Mouse (Mus musculus): ENCODE measurements around the gene Mtap. TPM values are rescaled to one million over a fixed set of nuclear protein-coding genes. Genes with fewer than 3 reads are reported as not detected.

Gene Mtap
- polyA plus RNA-seq (2016; fragmentation: Nextera tagmentation; extraction: Ambion mirVana): 95.5 and 119 TPM in 2 replicates

DNA sequence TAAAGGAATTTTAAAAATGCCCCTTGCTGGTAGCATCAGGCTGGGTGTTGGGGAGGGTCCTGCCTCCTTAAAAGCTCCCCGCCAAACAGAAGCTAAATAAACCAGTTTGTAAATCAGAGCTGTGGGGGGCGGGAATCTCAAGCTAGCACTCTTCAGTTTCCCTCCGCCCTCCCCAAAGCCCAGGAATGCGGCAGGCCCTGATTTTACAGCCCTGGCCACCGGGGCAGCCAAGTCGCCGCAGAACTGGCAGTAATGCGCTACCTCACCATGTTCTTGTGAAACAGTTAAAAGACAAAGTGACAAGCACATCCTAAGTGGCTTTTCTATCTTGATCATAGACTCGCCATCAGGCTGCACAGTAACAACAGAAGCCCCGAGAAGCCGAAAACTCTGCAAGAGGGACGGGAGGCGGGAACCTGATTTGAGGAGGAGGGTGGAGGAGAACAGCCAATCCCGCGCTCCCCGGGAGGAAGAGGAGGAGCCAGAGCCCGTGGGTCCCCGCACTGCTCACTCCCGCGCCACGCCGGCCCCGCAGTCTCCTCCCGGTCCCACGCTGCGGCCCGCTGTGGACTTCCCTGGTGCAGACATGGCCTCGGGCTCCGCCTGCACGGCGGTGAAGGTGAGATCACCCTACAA is at the start of gene Mtap:
Gene Mtap, plus strand, starts transcription at position 217 of the 636 bp plus-strand sequence.
- WGBS: under 1% methylated on average over 31 of the region's 31 CpGs
- peak within 1 kb of the TSS; percentile 93 for H3K27ac ChIP-seq (replicated peaks)
- H3K27me3 ChIP-seq (ENCODE audit: low read depth, poor library complexity, severe bottlenecking): no peaks in the 10 kb centered on the region
- peaks cover 23% of the 10 kb centered on the region for H3K36me3 ChIP-seq
- H3K9me3 ChIP-seq (replicated peaks): no peaks in the 10 kb centered on the region
- H3K4me3 ChIP-seq: peak within 1 kb of the TSS; percentile 68
- peaks cover 38% of the 10 kb centered on the region for H3K4me1 ChIP-seq
- peak; percentile 89 for DNase-seq (ENCODE audit: low spot score)

DNA sequence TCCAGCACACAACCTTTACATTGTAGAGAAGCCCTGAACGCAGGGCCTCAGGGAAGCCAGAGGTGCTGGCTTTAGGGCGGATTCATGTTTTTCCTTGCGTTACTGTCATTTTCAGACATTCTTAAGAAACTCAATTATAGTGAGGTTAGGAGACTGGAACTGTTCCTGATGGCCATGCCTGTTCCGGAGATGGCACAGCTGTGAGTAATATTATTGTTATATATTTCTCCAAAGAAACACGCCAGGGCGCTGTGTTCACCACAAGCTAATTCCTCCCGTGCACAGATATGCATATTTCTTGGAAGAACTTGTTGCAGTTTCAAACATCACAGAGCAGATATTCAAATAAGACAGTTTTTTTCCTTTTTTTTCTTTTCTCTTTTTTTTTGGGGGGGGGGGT is 47.8 kb upstream of the Mtap start:
- no peaks in the 10 kb centered on the region for H3K4me1 ChIP-seq
- no peak overlapping the region for H3K4me3 ChIP-seq
- H3K9me3 ChIP-seq (replicated peaks): no peaks in the 10 kb centered on the region
- no peak overlapping the region for H3K27ac ChIP-seq (replicated peaks)
- whole genome bisulfite sequencing: 93% methylated on average over 7 of the region's 7 CpGs
- H3K27me3 ChIP-seq (ENCODE audit: low read depth, poor library complexity, severe bottlenecking): no peaks in the 10 kb centered on the region
- DNase-seq (ENCODE audit: low spot score): no peak
- H3K36me3 ChIP-seq: no peaks in the 10 kb centered on the region

DNA sequence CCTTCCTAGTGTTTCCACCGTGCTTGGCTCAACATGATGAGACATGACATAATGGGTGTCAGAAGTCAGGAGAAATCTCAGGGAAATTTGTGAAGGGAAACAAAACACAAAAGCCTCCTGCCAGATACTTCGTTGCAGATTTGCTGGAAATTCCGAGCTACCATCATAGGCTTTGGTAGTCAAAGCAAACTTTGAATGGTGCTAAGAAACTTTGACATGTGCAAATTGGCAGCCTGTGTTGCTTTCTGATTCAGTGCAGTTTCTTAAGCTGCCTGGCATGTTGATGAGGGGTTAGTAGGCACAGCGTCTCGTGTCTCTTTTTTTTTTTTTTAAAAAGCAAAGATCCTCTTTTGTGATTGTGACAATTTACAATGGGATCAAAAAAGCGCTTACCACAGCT is 46.7 kb upstream of the Mtap start:
- Histone ChIP-seq H3K9me3 (replicated peaks) (no peaks in the 10 kb centered on the region), H3K4me1 (no peaks in the 10 kb centered on the region), H3K27me3 (ENCODE audit: low read depth, poor library complexity, severe bottlenecking) (no peaks in the 10 kb centered on the region), H3K4me3 (no peak overlapping the region), H3K36me3 (no peaks in the 10 kb centered on the region), H3K27ac (replicated peaks) (no peak overlapping the region)
- DNase-seq (ENCODE audit: low spot score): no peak
- 70% methylated on average over 6 of the region's 6 CpGs for WGBS

DNA sequence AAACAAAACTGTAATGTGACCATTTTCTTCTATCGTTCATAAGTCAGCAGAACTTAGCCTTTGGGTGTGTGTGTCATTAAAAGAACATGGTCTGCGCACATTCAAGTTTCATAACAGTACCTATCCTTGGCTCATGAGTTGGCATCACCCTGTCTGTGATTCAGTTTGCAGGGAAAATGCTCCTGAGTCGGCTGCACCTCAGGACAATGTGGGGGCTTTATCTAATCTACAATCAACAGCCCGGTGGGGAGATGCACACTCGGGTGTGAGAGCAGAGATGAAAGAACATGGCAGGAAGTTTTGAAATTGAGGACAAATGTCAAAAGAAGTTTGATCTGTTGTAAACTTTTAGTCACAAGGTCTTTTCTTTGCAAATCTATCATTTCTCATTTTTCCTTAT is 44.8 kb upstream of the Mtap start:
- H3K36me3 ChIP-seq: no peaks in the 10 kb centered on the region
- DNase-seq (ENCODE audit: low spot score): no peak
- no peaks in the 10 kb centered on the region for H3K9me3 ChIP-seq (replicated peaks)
- H3K27me3 ChIP-seq (ENCODE audit: low read depth, poor library complexity, severe bottlenecking): no peaks in the 10 kb centered on the region; the same call in 1 of the 2 replicates
- H3K4me3 ChIP-seq: no peak overlapping the region
- H3K27ac ChIP-seq (replicated peaks): no peak overlapping the region
- 82% methylated on average over 5 of the region's 5 CpGs for WGBS
- H3K4me1 ChIP-seq: no peaks in the 10 kb centered on the region

DNA sequence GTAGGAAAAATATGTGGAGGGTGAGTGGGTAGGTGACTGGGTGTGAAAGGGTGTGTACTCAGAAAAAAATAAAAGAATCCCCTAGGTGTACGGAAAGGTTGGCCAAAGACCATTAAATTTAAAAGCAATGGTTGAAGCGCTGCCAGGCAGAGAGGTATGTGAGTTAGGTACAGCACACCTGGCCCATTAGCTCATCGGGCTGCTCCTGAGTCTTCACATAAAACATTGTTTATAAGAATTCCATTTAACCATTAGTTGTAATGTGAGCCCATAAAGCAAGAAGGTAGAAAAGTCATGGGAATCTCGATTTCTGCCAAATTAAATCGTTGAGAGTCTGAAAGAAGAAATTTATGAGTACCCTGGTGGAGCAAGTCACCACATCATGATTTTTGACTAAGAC is 42.1 kb upstream of the Mtap start:
- WGBS: 93% methylated on average over 5 of the region's 5 CpGs
- H3K27me3 ChIP-seq (ENCODE audit: low read depth, poor library complexity, severe bottlenecking): no peaks in the 10 kb centered on the region; the same call in 1 of the 2 replicates
- H3K4me1 ChIP-seq: no peaks in the 10 kb centered on the region
- H3K9me3 ChIP-seq (replicated peaks): no peaks in the 10 kb centered on the region
- no peak overlapping the region for H3K4me3 ChIP-seq
- no peak for DNase-seq (ENCODE audit: low spot score)
- no peak overlapping the region for H3K27ac ChIP-seq (replicated peaks)
- no peaks in the 10 kb centered on the region for H3K36me3 ChIP-seq

DNA sequence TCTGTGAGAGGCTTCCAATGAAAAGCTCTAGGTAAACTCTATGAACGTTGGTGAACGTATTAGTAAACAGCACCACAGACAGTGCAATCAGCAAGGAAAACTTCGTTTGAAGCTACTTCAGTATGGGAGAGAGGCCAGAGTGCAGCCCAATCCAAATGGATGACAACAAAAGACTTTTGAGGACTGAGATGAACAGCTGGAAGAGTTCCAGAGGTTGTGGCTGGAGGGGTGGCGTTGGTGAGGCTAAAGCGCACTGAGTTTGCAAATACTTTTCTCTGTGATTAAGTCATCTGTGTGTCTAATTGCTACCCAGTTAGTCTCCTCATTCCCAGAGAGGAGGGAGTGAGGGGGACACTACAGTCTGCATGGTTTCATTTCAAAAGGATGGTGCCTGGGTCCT is 38.7 kb upstream of the Mtap start:
- no peaks in the 10 kb centered on the region for H3K36me3 ChIP-seq
- H3K4me3 ChIP-seq: no peak overlapping the region
- H3K27me3 ChIP-seq (ENCODE audit: low read depth, poor library complexity, severe bottlenecking): no peaks in the 10 kb centered on the region; the same call in 1 of the 2 replicates
- no peaks in the 10 kb centered on the region for H3K9me3 ChIP-seq (replicated peaks)
- no peak for DNase-seq (ENCODE audit: low spot score)
- H3K4me1 ChIP-seq: peaks cover 18% of the 10 kb centered on the region; the same call in 1 of the 2 replicates
- 65% methylated on average over 5 of the region's 5 CpGs for WGBS
- H3K27ac ChIP-seq (replicated peaks): no peak overlapping the region

DNA sequence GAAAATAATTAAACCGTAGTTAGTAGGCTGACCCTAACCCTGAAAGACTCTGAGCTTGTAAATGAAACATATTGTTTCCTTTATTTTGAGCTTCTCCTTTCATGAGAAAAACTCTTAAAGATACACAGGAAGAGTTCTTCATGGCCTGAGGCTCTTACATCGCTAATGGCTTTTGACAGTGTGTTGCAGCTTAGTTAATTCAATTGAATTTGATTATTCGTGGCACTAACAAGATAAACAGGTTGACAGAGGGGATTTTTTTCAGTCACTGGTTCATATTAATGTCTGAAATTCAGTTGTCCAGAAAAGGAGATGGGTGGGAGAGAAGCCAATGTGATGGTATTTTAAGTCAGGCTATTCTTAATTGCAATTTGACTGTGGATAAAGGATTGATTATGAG is 35.6 kb upstream of the Mtap start:
- no peaks in the 10 kb centered on the region for H3K9me3 ChIP-seq (replicated peaks)
- H3K27ac ChIP-seq (replicated peaks): no peak overlapping the region
- no peaks in the 10 kb centered on the region; the same call in 1 of the 2 replicates for H3K27me3 ChIP-seq (ENCODE audit: low read depth, poor library complexity, severe bottlenecking)
- peaks cover 18% of the 10 kb centered on the region; the same call in 1 of the 2 replicates for H3K4me1 ChIP-seq
- no peaks in the 10 kb centered on the region for H3K36me3 ChIP-seq
- no peak for DNase-seq (ENCODE audit: low spot score)
- no peak overlapping the region for H3K4me3 ChIP-seq
- WGBS: 53% methylated on average over 3 of the region's 3 CpGs

DNA sequence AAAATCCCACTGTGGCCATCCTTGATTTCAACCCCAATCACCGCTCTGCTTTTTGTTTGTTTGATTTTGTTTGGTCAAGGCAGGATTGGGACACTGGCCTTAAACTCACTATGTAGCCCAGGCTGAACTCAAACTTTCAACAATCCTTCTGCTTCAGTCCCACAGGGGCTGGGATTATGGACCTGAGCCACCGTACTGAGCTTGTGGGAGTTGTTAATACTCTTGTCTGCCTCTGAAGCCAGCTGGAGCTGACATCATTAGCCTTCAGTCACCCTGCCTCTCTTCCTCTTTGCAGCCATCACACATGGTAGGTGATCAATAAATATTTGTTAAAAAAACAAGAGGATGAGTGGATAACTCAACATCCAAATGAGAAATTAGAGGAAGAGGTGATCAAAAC is 34.6 kb upstream of the Mtap start:
- H3K4me1 ChIP-seq: peaks cover 18% of the 10 kb centered on the region; the same call in 1 of the 2 replicates
- no peak overlapping the region for H3K27ac ChIP-seq (replicated peaks)
- no peaks in the 10 kb centered on the region for H3K36me3 ChIP-seq
- no peak for DNase-seq (ENCODE audit: low spot score)
- H3K9me3 ChIP-seq (replicated peaks): no peaks in the 10 kb centered on the region
- WGBS: 59% methylated on average over 2 of the region's 2 CpGs
- H3K4me3 ChIP-seq: no peak overlapping the region
- no peaks in the 10 kb centered on the region for H3K27me3 ChIP-seq (ENCODE audit: low read depth, poor library complexity, severe bottlenecking)

DNA sequence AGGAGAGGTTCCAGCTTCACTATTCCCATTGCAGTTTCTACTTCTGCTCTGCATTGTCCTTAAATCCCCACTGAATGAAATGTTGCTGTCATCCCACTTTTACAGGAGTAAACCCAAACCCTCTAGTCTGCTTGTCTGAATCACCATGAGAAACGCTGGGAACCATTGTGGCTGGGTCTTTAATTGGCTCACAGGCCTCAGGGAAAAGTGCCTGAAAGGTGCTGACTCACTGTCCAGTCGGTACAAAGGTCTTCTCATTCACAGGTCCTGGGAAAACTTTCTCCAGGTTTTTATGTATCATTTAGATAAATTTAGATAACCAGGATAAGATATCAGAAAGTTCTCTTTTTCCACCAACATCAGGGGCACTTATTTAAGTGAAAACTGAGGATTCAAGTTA is 31.4 kb upstream of the Mtap start:
- 58% methylated on average over 2 of the region's 2 CpGs for WGBS
- Histone ChIP-seq H3K9me3 (replicated peaks) (no peaks in the 10 kb centered on the region), H3K4me1 (peaks cover 18% of the 10 kb centered on the region; the same call in 1 of the 2 replicates), H3K4me3 (no peak overlapping the region), H3K36me3 (no peaks in the 10 kb centered on the region), H3K27ac (replicated peaks) (no peak overlapping the region), H3K27me3 (ENCODE audit: low read depth, poor library complexity, severe bottlenecking) (no peaks in the 10 kb centered on the region)
- no peak for DNase-seq (ENCODE audit: low spot score)

DNA sequence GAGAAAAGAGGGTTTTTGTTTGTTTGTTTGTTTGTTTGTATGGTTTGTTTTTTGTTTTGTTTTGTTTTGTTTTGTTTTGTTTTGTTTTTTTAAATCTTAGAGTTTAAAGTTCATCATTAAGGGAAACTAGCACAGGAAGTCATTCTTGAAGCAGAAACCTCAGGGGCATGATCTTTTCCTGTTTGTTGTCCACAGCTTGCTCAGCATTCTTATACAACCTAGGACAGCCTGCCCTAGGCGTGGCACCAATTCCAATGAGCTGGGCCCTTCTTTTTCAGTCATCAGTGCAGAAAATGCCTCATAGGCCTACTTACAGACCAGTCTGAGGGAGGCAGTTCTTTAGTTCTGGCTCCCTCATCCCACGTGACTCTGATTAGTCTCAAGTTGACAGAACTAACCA is 30.4 kb upstream of the Mtap start:
- Histone ChIP-seq H3K27me3 (ENCODE audit: low read depth, poor library complexity, severe bottlenecking) (no peaks in the 10 kb centered on the region), H3K36me3 (no peaks in the 10 kb centered on the region), H3K4me1 (peaks cover 8% of the 10 kb centered on the region; the same call in 1 of the 2 replicates), H3K27ac (replicated peaks) (no peak overlapping the region), H3K9me3 (replicated peaks) (no peaks in the 10 kb centered on the region), H3K4me3 (no peak overlapping the region)
- DNase-seq (ENCODE audit: low spot score): no peak
- WGBS: 82% methylated on average over 2 of the region's 2 CpGs

DNA sequence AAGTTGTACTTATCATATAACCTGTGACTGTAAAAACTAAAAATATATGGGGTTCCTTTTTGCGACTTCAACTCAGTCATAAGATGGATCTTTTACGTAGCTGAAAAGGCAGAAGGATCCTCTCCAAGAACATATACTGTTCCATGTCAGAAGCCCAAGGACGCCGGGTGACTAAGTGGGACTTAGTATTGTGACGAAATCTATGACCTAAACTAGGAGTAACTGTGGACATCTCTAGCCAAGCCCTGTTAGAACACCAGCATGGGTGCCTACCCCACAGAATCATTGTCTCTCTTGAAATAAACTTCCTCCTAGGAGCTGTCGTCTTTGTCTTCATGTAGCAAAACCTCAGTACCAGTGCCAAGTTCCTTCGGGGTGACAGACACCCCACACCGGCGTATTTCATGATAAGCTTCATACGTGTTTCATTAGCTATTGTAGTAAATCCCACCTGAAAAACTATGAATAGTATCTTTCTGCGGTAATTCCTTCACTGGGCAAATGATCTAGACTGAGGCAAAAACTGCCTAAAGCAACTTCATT is 24.7 kb upstream of the Mtap start:
- H3K4me1 ChIP-seq: no peaks in the 10 kb centered on the region
- no peak for DNase-seq (ENCODE audit: low spot score)
- no peaks in the 10 kb centered on the region for H3K9me3 ChIP-seq (replicated peaks)
- H3K27ac ChIP-seq (replicated peaks): no peak overlapping the region
- WGBS: 92% methylated on average over 11 of the region's 11 CpGs
- H3K4me3 ChIP-seq: no peak overlapping the region
- H3K36me3 ChIP-seq: no peaks in the 10 kb centered on the region
- no peaks in the 10 kb centered on the region for H3K27me3 ChIP-seq (ENCODE audit: low read depth, poor library complexity, severe bottlenecking)

DNA sequence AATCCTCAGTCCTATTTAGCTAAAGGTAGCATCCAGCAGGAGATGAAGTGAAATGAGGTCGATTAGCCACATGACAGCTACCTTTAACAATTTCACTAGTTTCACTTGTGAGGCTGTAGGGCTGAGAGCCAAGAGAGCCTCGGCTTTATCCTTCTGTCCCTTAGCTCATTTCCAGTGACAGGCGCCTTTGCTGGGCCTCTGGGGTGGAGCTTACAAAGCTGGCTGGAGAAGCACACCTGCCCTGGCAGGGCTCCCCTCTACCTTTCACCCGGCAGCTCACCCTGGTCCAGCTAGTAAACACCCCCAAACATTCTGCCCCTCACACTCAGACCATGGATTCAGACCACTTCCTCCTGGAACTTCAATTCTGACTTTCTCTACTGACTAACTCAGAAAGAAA is 24.1 kb upstream of the Mtap start:
- no peak for DNase-seq (ENCODE audit: low spot score)
- H3K9me3 ChIP-seq (replicated peaks): no peaks in the 10 kb centered on the region
- 69% methylated on average over 4 of the region's 4 CpGs for WGBS

DNA sequence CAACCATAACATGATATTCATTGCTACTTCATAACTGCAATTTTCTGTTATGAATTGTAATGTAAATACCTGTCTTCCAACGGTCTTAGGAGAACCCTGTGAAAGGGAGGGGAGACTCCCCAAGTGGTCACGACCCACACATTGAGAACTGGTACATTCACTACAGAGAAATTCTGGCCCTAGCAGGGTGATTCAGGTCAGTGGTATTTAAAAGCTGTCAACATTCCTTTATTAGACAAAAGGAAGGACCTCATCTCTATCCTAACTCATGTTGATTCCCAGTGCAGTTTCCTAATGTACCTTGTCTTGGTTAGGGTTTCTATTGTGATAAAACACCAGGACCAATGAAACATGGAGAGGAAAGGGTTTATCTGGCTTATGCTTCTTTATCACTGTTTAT is 20.9 kb upstream of the Mtap start:
- Histone ChIP-seq H3K9me3 (replicated peaks) (no peaks in the 10 kb centered on the region), H3K36me3 (no peaks in the 10 kb centered on the region), H3K4me3 (no peak overlapping the region), H3K4me1 (no peaks in the 10 kb centered on the region), H3K27me3 (ENCODE audit: low read depth, poor library complexity, severe bottlenecking) (no peaks in the 10 kb centered on the region), H3K27ac (replicated peaks) (no peak overlapping the region)
- DNase-seq (ENCODE audit: low spot score): no peak
- WGBS: 92% methylated on average over 2 of the region's 2 CpGs

More for the DNA sequence above, 24.1 kb upstream of the Mtap start:
- H3K36me3 ChIP-seq: no peaks in the 10 kb centered on the region
- no peak overlapping the region for H3K4me3 ChIP-seq
- H3K27me3 ChIP-seq (ENCODE audit: low read depth, poor library complexity, severe bottlenecking): no peaks in the 10 kb centered on the region
- no peak overlapping the region for H3K27ac ChIP-seq (replicated peaks)
- no peaks in the 10 kb centered on the region for H3K4me1 ChIP-seq
